Mouse (Mus musculus): ENCODE data around the gene Asic2.

GRCm38 (mm10) chr11:80838724-80839123, 1129.5 kb downstream of the Asic2 start:
- TF ChIP-seq POLR2A (IDR thresholded peaks at IDR 0.05; ENCODE audit: control insufficient read depth, extremely low read depth, insufficient read depth, low read length, poor library complexity), result no peak
- TF ChIP-seq CTCF (IDR thresholded peaks at IDR 0.05; ENCODE audit: borderline replicate concordance, control insufficient read depth, extremely low read depth, insufficient read depth, low read length, poor library complexity), result no peak
